Mouse (Mus musculus) inflammation-experienced regulatory T-cells, adult 6 months (primary cell): Measurements from ENCODE around the gene Gas2l1. TPM values are rescaled to one million over a fixed set of nuclear protein-coding genes. Genes with fewer than 3 reads are reported as not detected.
"Not testable (repeated sequence)": the region's sequence is repeated elsewhere in the genome, so short reads cannot be mapped to it uniquely, and the experiment has no call there.

ENCODE experiments used
- ATAC-seq: one replicate; pipeline ENCODE4 v1.8.0; 2017
- polyA plus RNA-seq, 3 experiments: library from polyadenylated mRNA; unstranded; fragments of 100-300 nt; shearing (Covaris generic); gene quantifications; one replicate each; pipeline ENCODE4 v1.2.1; 2017

Gas2l1 gene
- under 1 TPM; 0.58 to 0.94 (median 0.91) TPM for polyA plus RNA-seq

DNA sequence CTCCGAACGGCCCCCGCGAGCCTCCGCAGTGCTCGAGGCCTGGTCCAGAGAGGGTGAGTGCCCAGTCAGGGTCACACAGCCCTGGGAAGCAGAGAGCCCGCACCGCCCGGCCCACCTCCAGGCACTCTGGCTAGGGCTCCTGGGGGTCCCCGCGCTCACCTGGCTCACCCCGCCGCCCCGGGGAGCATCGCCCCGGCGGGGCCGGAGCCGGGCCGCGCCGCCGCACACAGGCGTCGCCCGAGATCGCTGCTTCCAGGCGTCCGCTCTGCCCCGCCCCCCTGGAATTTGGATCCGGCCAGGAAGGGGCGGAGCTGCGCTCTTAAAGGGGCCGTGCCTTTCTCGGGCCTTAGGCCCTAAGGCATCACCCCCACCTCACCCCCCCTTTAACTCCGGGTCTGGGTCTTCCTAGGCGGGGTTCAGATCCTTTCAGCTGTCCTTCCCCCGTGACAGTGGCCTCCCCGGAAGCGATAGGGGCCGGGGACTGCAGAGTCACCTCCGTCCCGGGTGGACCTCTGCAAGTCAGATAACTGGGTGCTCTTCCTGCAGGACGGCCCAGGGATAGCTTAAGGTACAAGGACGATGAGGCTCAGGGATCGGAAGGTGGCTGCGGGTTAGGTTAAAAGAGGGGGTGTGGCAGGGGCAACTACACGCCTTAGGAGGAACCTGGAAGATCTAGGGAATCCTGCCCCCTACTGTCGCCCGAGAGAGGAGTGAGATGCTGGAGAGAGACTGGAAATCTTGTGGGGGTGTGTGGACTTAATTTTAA is at the start of gene Gas2l1:
Gas2l1 (minus strand) TSS at position 272 of the 766 bp plus-strand sequence.
- ATAC-seq, result peak; percentile 29

GRCm38 (mm10) chr11:5113645-5114044 is 48.5 kb upstream of the Gas2l1 start:
- no peak for ATAC-seq

GRCm38 (mm10) chr11:5109441-5109840 is 44.3 kb upstream of the Gas2l1 start:
- ATAC-seq, result no peak

DNA sequence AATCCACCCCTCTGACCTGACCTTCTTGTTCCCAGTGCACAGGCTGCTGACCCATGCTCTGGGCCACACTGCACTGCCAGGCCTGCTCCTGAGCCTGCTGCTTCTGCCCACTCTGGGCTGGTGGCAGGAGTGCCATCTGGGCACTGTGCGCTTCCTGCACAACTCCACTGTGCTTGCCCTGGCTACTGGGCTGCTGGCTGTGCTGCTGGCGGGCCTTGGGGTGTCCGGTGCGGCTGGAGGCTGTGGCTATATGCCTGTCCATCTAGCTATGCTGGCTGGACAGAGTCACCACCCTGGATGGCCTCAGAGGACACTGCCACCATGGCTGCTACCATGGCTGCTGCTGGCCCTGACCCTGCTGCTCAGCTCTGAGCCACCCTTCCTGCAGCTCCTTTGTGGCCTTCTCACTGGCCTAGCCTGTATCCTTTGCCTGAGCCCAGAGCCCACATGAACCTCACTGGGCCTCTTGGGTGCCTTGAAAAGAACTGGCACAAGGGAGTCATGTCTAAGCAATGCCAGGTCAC is 38.9 kb upstream of the Gas2l1 start:
- ATAC-seq, result no peak

- ATAC-seq, result no peak
Observed at GRCm38 (mm10) chr11:5102384-5102783, 37.3 kb upstream of the Gas2l1 start.

GRCm38 (mm10) chr11:5101641-5102040 is 36.5 kb upstream of the Gas2l1 start:
- ATAC-seq, result no peak

- ATAC-seq, result no peak
Observed at GRCm38 (mm10) chr11:5100801-5101200, 35.7 kb upstream of the Gas2l1 start.

DNA sequence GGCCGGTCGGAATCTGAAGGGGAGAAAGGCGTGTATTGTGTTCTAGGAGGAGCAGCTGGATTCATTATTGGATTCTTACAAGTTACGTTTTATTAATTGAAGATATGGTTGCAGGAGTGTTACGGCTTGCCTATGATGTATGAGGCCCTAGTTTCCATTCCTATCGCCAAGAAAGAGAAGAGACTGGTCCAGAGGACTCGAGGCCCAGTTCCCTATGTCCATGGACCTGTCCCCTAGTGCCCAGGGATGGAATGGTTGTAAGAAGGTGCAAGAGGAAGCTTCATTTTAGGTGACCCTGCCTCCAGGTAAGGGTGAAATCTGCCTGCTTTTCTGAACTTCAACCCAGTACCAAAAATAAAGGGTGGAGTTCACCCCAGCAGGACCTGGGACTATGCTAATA is 35.2 kb upstream of the Gas2l1 start:
- ATAC-seq, result no peak

GRCm38 (mm10) chr11:5099576-5100183 is 34.6 kb upstream of the Gas2l1 start:
- ATAC-seq, result no peak

DNA sequence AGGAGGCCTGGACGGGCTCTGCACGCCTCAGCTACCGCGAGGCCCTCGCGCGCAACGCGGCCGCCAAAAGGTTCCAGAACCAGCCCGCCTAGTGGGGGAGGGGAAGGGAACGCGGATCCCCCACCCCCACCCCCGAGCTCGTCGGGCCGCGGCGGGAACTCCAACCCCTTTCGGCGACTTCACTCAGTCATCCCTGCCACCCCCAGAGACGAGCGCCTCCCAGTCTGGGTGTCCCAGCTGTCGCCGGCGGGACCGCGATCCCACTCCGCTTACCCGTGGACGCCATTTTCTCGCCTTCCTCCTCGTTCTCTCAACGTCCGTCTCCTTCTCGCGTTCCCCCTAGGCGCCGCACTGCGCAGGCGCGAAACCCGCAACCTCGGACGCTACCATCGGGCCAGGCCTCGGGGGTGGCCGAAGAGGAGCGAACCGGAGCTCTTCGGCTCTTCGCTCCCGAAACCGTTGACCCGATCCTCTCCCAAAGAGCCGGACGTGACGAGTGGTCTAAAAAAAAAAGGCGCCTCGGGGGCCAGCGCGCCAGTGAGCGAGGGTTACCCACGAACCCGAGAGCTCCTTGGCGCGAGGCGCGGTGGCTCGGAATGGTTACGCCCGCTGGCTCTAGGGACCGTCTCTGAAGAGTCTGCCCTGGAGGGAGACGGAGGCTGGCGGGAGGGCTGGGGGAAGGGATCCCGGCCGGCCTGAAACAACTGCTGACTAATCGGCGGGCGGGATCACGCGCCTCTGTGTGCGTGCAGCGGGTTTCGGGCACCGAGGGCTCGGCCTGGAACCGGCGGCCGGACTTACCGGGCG is 33.8 kb upstream of the Gas2l1 start, which contains the start of the genes Rhbdd3 and Ewsr1:
Rhbdd3 (plus strand) TSS at position 191 of the 807 bp plus-strand sequence.
Ewsr1 (minus strand) TSS at position 531 of the 807 bp plus-strand sequence.
- peak; percentile 86 for ATAC-seq

GRCm38 (mm10) chr11:5098035-5098735 is 33.1 kb upstream of the Gas2l1 start:
- no peak for ATAC-seq

GRCm38 (mm10) chr11:5096480-5097020 is 31.4 kb upstream of the Gas2l1 start:
- no peak for ATAC-seq

GRCm38 (mm10) chr11:5095877-5096276 is 30.8 kb upstream of the Gas2l1 start:
- no peak for ATAC-seq

GRCm38 (mm10) chr11:5091706-5092105 is 26.6 kb upstream of the Gas2l1 start:
- no peak for ATAC-seq

GRCm38 (mm10) chr11:5089147-5089546 is 24.0 kb upstream of the Gas2l1 start:
- no peak for ATAC-seq

- not testable (repeated sequence) for ATAC-seq
Observed at GRCm38 (mm10) chr11:5076843-5077242, 11.7 kb upstream of the Gas2l1 start.

- ATAC-seq, result no peak
Observed at GRCm38 (mm10) chr11:5075760-5076159, 10.6 kb upstream of the Gas2l1 start.

DNA sequence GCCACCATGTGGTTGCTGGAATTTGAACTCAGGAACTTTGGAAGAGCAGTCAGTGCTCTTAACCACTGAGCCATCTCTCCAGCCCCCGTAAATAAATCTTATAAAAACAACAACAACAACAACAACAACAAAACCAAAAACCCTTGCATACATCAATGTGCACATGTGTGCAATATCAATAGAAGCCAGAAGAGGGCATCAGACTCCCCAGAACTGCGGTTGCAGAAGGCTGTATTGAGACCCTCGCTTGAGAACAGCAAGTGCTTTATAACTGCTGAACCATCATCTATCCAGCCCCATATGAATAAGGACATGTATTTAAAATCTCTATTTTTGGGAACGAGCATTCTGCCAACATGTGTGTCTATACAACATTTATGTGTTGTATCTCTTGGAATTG is 9.8 kb upstream of the Gas2l1 start:
- no peak for ATAC-seq

DNA sequence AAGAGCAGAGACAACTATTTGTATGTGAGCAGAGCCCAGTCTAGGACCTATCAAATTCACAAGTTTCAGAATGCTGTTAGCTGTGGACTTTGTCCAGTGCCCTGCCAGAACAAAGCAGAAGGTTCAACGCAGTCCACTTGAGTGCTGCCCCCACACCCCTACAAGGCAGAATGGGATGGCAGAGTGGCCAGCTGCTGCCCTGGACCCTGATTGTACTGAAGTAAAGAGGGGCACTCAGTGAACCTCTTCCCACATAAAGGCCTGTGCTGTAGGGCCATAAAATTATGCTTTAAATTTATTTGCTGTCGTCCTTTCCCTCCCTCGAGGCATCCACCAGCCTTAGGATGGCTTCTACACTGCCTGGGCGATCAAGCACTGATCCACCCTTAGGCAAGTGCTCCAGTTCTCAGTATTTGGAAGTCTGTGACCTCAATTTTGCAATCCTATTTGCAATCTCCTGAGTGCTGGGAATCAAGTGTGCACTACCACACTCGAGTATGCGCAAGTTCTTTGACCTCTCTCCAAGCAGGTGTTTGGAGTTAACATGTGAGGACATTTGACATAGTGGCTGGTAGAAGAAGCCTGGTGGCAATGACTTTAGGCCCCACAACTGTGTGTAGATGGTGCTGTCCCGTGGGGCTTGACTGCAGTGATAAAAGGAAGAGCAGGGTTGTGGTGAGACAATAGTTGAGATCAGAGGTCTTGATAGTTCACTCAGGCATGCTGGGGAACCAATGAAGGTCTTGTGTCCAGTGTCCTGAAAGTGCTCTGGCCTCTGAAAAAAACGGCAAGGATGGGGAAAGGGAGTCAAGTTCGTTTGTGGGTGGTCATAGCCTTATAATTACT is 3.2 kb upstream of the Gas2l1 start:
- ATAC-seq, result no peak

DNA sequence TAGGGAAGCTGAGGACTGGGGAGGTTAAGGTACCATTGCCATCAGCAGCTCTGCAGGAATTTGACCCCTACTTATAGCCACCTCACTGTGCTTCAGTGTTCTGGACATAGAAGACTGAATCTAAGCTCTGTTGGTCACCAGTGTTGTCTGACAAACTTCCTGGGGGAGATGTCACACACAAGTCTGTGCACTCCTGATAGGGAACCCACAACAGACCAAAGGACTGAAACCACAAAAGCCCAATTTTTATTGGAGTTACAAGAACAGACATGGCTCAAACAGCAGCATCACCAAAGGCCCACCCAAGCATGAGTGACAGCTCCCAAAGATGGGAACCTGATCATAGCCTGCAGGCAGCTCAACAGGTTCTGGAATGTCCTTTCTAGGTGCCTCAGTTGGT is 1.9 kb upstream of the Gas2l1 start:
- no peak for ATAC-seq
